Mouse (Mus musculus) liver, adult 2 months (tissue): ENCODE results near the gene Nudt9. TPM values are rescaled to one million over a fixed set of nuclear protein-coding genes. Genes with fewer than 3 reads are reported as not detected.

Experiments used
- DNase-seq: peaks from one replicate; pipeline ENCODE4 v3.0.0-alpha.2; 2011; ENCODE audit warnings: low read depth, low spot score; ENCODE audit errors: extremely low read depth
- H3K27ac ChIP-seq: fragments of 200-500 bp; replicated peaks from 2 replicates; pipeline ENCODE4 v1.5.1; 2012; ENCODE audit warnings: low read depth, mild to moderate bottlenecking, control low read depth, inconsistent platforms, low read length; ENCODE audit not compliant: insufficient read depth
- H3K27me3 ChIP-seq: fragments of 200-500 bp; 2 replicates; pipeline ENCODE4 v1.6.1; 2012; ENCODE audit warnings: mild to moderate bottlenecking, moderate library complexity, low read length, inconsistent platforms; ENCODE audit not compliant: control insufficient read depth, insufficient read depth
- H3K36me3 ChIP-seq: fragments of 200-500 bp; 2 replicates; pipeline ENCODE4 v1.6.1; 2012; ENCODE audit warnings: low read length, inconsistent platforms; ENCODE audit not compliant: control insufficient read depth, insufficient read depth
- H3K4me1 ChIP-seq: fragments of 200-500 bp; 2 replicates; pipeline ENCODE4 v1.6.1; 2011; ENCODE audit warnings: low read length; ENCODE audit not compliant: control insufficient read depth, insufficient read depth
- H3K4me3 ChIP-seq: fragments of 200-500 bp; 2 replicates; pipeline ENCODE4 v1.5.1; 2011; ENCODE audit warnings: low read depth, mild to moderate bottlenecking, control low read depth, low read length, moderate library complexity; ENCODE audit not compliant: insufficient read depth
- H3K79me2 ChIP-seq: fragments of 200-500 bp; 2 replicates; pipeline ENCODE4 v1.6.1; 2012; ENCODE audit warnings: inconsistent platforms, mild to moderate bottlenecking, low read length, moderate library complexity; ENCODE audit not compliant: control insufficient read depth, insufficient read depth
- H3K9ac ChIP-seq: fragments of 200-500 bp; 2 replicates; pipeline ENCODE4 v1.6.1; 2012; ENCODE audit warnings: low read depth, mild to moderate bottlenecking, control low read depth, inconsistent platforms, low read length
- CTCF ChIP-seq: fragments of 200-500 bp; IDR thresholded peaks from 2 replicates; pipeline ENCODE4 v1.5.1; 2011; ENCODE audit warnings: low read depth, low read length, control low read depth
- POLR2A ChIP-seq: fragments of 200-500 bp; IDR thresholded peaks from 2 replicates; pipeline ENCODE4 v1.6.1; 2011; ENCODE audit warnings: low read length, control low read depth; ENCODE audit not compliant: insufficient read depth; ENCODE audit errors: extremely low read depth
- WGBS: fragments of 180-500 bp; shearing (Covaris S2); methylation state at CpG from one replicate; pipeline ENCODE4 v1.1.7; 2018; 5-methylcytosine and 5-hydroxymethylcytosine counted together
- polyA plus RNA-seq: library from polyadenylated mRNA; depleted of rRNA; stranded (reverse); fragments of >200 nt; gene quantifications from 2 replicates; pipeline ENCODE4 v1.2.3, GENCODE M21; 2012
- total RNA-seq: library from RNA; depleted of rRNA; stranded (reverse); fragments of >200 nt; gene quantifications from 2 replicates; pipeline ENCODE4 v1.2.3, GENCODE M21; 2014

The Nudt9 gene
- total and polyA plus RNA-seq, 2 experiments = 39.7 to 40.3 TPM

- Histone ChIP-seq H3K27ac (no peak overlapping the region), H3K9ac (0 out of 2 replicates have a peak overlapping the region, but pooled peaks have one; percentile 29), H3K79me2 (peaks cover 6% of the 10 kb centered on the region; the same call in 1 of the 2 replicates), H3K4me1 (peaks cover 13% of the 10 kb centered on the region), H3K4me3 (no peak overlapping the region), H3K36me3 (no peaks in the 10 kb centered on the region), H3K27me3 (no peaks in the 10 kb centered on the region)
- WGBS = 29% methylated on average over 17 of the region's 17 CpGs
- peak; percentile 59 for DNase-seq
- TF ChIP-seq POLR2A (no peak), CTCF (no peak)
Measured at GRCm38 (mm10) chr5:104025245-104025854, 20.8 kb upstream of the Nudt9 start.

- peak; percentile 86 for DNase-seq
- Histone ChIP-seq H3K4me3 (no peak overlapping the region), H3K4me1 (peaks cover 26% of the 10 kb centered on the region), H3K27me3 (no peaks in the 10 kb centered on the region), H3K27ac (peak overlapping the region; percentile 54), H3K79me2 (no peaks in the 10 kb centered on the region), H3K9ac (no peak overlapping the region), H3K36me3 (no peaks in the 10 kb centered on the region)
- WGBS = 79% methylated on average over 2 of the region's 2 CpGs
- TF ChIP-seq POLR2A (no peak), CTCF (no peak)
Measured at GRCm38 (mm10) chr5:104032434-104033097, 13.5 kb upstream of the Nudt9 start.

DNA sequence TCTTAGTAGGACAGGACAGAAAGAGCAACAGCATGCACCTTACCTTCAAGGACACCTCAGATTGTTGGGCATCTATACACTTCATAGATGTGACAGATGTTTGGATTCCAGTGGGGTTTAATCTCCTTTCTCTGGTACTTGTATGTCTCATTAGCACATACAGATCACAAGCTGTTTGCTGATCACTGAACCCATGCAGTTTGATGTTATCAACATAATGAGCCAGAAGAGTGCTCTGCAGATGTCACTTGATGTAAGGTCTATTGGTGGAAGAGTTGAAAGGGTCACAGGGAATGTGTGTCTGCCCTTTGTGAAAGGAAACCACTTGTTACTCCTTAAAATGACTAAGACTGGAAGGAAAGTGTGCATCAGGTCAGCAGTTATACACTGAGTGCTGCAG is 11.0 kb upstream of the Nudt9 start:
- Histone ChIP-seq H3K79me2 (no peaks in the 10 kb centered on the region), H3K27me3 (no peaks in the 10 kb centered on the region), H3K9ac (no peak overlapping the region), H3K36me3 (no peaks in the 10 kb centered on the region), H3K4me1 (peaks cover 26% of the 10 kb centered on the region), H3K4me3 (no peak overlapping the region), H3K27ac (peak overlapping the region; percentile 91)
- DNase-seq = no peak
- no peak for TF ChIP-seq CTCF
- no peak for TF ChIP-seq POLR2A

DNA sequence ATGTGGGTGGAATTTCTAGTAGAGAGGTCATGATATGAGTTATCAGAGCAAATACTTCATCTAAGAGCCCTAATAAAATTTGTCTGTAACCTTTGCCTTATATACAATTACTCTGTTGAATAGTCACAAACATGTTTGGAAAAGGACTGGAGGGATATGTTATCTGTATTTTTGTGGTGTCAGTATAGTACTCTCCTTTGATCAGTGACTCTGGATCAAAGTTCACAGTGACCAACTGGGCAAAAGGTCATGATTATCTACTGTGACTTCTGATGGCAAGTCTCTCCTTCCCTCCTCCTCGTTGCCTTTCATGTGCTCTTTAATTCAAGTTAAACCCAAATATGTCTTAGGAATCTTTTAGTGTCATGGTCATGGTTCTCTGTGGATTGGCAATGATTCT is 10.3 kb upstream of the Nudt9 start:
- DNase-seq = peak; percentile 94
- Histone ChIP-seq H3K9ac (no peak overlapping the region), H3K4me1 (peaks cover 26% of the 10 kb centered on the region), H3K36me3 (no peaks in the 10 kb centered on the region), H3K27me3 (no peaks in the 10 kb centered on the region), H3K27ac (peak overlapping the region; percentile 91), H3K4me3 (no peak overlapping the region), H3K79me2 (no peaks in the 10 kb centered on the region)
- TF ChIP-seq CTCF (no peak), POLR2A (no peak)
- 10% methylated on average over 1 of the region's 1 CpGs for WGBS

DNA sequence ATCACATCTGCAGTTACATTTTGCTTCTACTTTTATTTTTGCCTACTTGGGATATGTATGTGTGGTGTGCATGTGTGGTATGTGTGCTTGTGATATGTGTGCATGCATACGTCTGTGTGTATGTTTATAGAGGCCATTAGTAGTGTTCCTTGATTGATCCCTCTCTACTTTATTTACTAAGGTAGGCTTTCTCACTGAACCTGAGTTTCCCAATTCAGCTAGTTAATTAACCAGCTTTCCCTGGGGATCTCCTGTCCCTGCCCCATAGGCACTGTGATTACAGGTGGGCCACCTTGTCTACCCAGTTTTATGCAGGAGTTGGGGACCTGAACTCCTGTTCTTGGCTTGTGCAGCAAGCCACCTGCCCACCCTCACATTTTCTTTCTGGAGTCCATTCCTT is 9.4 kb upstream of the Nudt9 start:
- Histone ChIP-seq H3K36me3 (no peaks in the 10 kb centered on the region), H3K9ac (no peak overlapping the region), H3K79me2 (no peaks in the 10 kb centered on the region), H3K4me3 (no peak overlapping the region), H3K27ac (peak overlapping the region; percentile 90), H3K27me3 (no peaks in the 10 kb centered on the region), H3K4me1 (peaks cover 26% of the 10 kb centered on the region)
- peak; percentile 70 for DNase-seq
- WGBS = 50% methylated on average over 1 of the region's 1 CpGs
- no peak for TF ChIP-seq CTCF
- TF ChIP-seq POLR2A = no peak
